Mouse (Mus musculus): ENCODE measurements around the gene Zfand2a. TPM values are rescaled to one million over a fixed set of nuclear protein-coding genes. Genes with fewer than 3 reads are reported as not detected.

Gene Zfand2a
- polyA plus RNA-seq, 1 experiment from 2014 or later = 5.1 TPM

- no peaks in the 10 kb centered on the region for H3K36me3 ChIP-seq (ENCODE audit: insufficient read depth, low read length)
- 0 out of 2 replicates have a peak, but pooled peaks cover 2% of the 10 kb centered on the region for H3K4me1 ChIP-seq (ENCODE audit: insufficient read depth, low read depth, low read length)
- H3K9me3 ChIP-seq (ENCODE audit: low read length) = no peaks in the 10 kb centered on the region
- no peak overlapping the region for H3K4me2 ChIP-seq (replicated peaks; ENCODE audit: low read depth, low read length)
- no peaks in the 10 kb centered on the region for H3K27me3 ChIP-seq (replicated peaks; ENCODE audit: insufficient read depth, low read length)
- no peak overlapping the region for H3K4me3 ChIP-seq (ENCODE audit: low read depth, low read length)
- WGBS = 95% methylated on average over 11 of the region's 11 CpGs
- no peak for TF ChIP-seq CTCF (IDR thresholded peaks at IDR 0.05)
- no peak overlapping the region for H3K27ac ChIP-seq (ENCODE audit: low read length)
- H3K9ac ChIP-seq (replicated peaks; ENCODE audit: low read depth) = no peak overlapping the region
- no peak for DNase-seq (ENCODE audit: low spot score)
- ATAC-seq = no peak
These were observed 43.2 kb downstream of the Zfand2a start for GRCm38 (mm10) chr5:139440926-139441725.

- Histone ChIP-seq H3K4me2 (replicated peaks; ENCODE audit: low read depth, low read length) (no peak overlapping the region), H3K27me3 (replicated peaks; ENCODE audit: insufficient read depth, low read length) (no peaks in the 10 kb centered on the region), H3K9me3 (ENCODE audit: low read length) (no peaks in the 10 kb centered on the region), H3K9ac (replicated peaks; ENCODE audit: low read depth) (no peak overlapping the region), H3K4me1 (ENCODE audit: insufficient read depth, low read depth, low read length) (0 out of 2 replicates have a peak, but pooled peaks cover 2% of the 10 kb centered on the region), H3K27ac (ENCODE audit: low read length) (no peak overlapping the region), H3K36me3 (ENCODE audit: insufficient read depth, low read length) (no peaks in the 10 kb centered on the region), H3K4me3 (ENCODE audit: low read depth, low read length) (no peak overlapping the region)
- TF ChIP-seq EP300 (IDR thresholded peaks at IDR 0.05) = no peak
- TF ChIP-seq CTCF (IDR thresholded peaks at IDR 0.05) = no peak
- ATAC-seq (no peak), DNase-seq (ENCODE audit: low spot score) (no peak)
- WGBS = 64% methylated on average over 5 of the region's 5 CpGs
These were observed 43.9 kb downstream of the Zfand2a start for GRCm38 (mm10) chr5:139440451-139440850.

GRCm38 (mm10) chr5:139438440-139438839, 45.9 kb downstream of the Zfand2a start:
- no peaks in the 10 kb centered on the region for H3K27me3 ChIP-seq (replicated peaks; ENCODE audit: insufficient read depth, low read length)
- no peak for DNase-seq (ENCODE audit: low spot score)
- no peaks in the 10 kb centered on the region for H3K36me3 ChIP-seq (ENCODE audit: insufficient read depth, low read length)
- H3K27ac ChIP-seq (ENCODE audit: low read length) = no peak overlapping the region
- H3K4me1 ChIP-seq (ENCODE audit: insufficient read depth, low read depth, low read length) = 0 out of 2 replicates have a peak, but pooled peaks cover 2% of the 10 kb centered on the region
- ATAC-seq = no peak
- TF ChIP-seq EP300 (IDR thresholded peaks at IDR 0.05) = no peak
- H3K9ac ChIP-seq (replicated peaks; ENCODE audit: low read depth) = no peak overlapping the region
- no peak overlapping the region for H3K4me3 ChIP-seq (ENCODE audit: low read depth, low read length)
- no peak overlapping the region for H3K4me2 ChIP-seq (replicated peaks; ENCODE audit: low read depth, low read length)
- 81% methylated on average over 12 of the region's 12 CpGs for WGBS
- no peaks in the 10 kb centered on the region for H3K9me3 ChIP-seq (ENCODE audit: low read length)

GRCm38 (mm10) chr5:139437769-139438168, 46.6 kb downstream of the Zfand2a start:
- H3K27me3 ChIP-seq (replicated peaks; ENCODE audit: insufficient read depth, low read length) = no peaks in the 10 kb centered on the region
- no peaks in the 10 kb centered on the region for H3K4me1 ChIP-seq (ENCODE audit: insufficient read depth, low read depth, low read length)
- H3K4me3 ChIP-seq (ENCODE audit: low read depth, low read length) = no peak overlapping the region
- WGBS = 86% methylated on average over 4 of the region's 4 CpGs
- DNase-seq (ENCODE audit: low spot score) = no peak
- ATAC-seq = no peak
- H3K4me2 ChIP-seq (replicated peaks; ENCODE audit: low read depth, low read length) = no peak overlapping the region
- TF ChIP-seq CTCF (IDR thresholded peaks at IDR 0.05) = no peak
- no peak for TF ChIP-seq EP300 (IDR thresholded peaks at IDR 0.05)
- no peak overlapping the region for H3K9ac ChIP-seq (replicated peaks; ENCODE audit: low read depth)
- H3K9me3 ChIP-seq (ENCODE audit: low read length) = no peaks in the 10 kb centered on the region
- H3K36me3 ChIP-seq (ENCODE audit: insufficient read depth, low read length) = no peaks in the 10 kb centered on the region
- no peak overlapping the region for H3K27ac ChIP-seq (ENCODE audit: low read length)

GRCm38 (mm10) chr5:139434940-139435339, 49.4 kb downstream of the Zfand2a start:
- peak; percentile 51 for ATAC-seq
- Histone ChIP-seq H3K4me3 (ENCODE audit: low read depth, low read length) (no peak overlapping the region), H3K36me3 (ENCODE audit: insufficient read depth, low read length) (no peaks in the 10 kb centered on the region; the same call in 1 of the 2 replicates), H3K27ac (ENCODE audit: low read length) (no peak overlapping the region), H3K4me2 (replicated peaks; ENCODE audit: low read depth, low read length) (no peak overlapping the region), H3K4me1 (ENCODE audit: insufficient read depth, low read depth, low read length) (no peaks in the 10 kb centered on the region), H3K27me3 (replicated peaks; ENCODE audit: insufficient read depth, low read length) (no peaks in the 10 kb centered on the region), H3K9me3 (ENCODE audit: low read length) (no peaks in the 10 kb centered on the region), H3K9ac (replicated peaks; ENCODE audit: low read depth) (no peak overlapping the region)
- TF ChIP-seq CTCF (IDR thresholded peaks at IDR 0.05) = no peak
- TF ChIP-seq EP300 (IDR thresholded peaks at IDR 0.05) = no peak
- WGBS = 35% methylated on average over 8 of the region's 8 CpGs
- DNase-seq (ENCODE audit: low spot score) = peak; percentile 42

- WGBS = 79% methylated on average over 9 of the region's 9 CpGs
- no peak for TF ChIP-seq EP300 (IDR thresholded peaks at IDR 0.05)
- H3K9ac ChIP-seq (replicated peaks; ENCODE audit: low read depth) = no peak overlapping the region
- ATAC-seq (no peak), DNase-seq (ENCODE audit: low spot score) (no peak)
- no peaks in the 10 kb centered on the region for H3K27me3 ChIP-seq (replicated peaks; ENCODE audit: insufficient read depth, low read length)
- no peaks in the 10 kb centered on the region for H3K9me3 ChIP-seq (ENCODE audit: low read length)
- H3K4me2 ChIP-seq (replicated peaks; ENCODE audit: low read depth, low read length) = no peak overlapping the region
- H3K4me3 ChIP-seq (ENCODE audit: low read depth, low read length) = no peak overlapping the region
- H3K27ac ChIP-seq (ENCODE audit: low read length) = no peak overlapping the region
- H3K4me1 ChIP-seq (ENCODE audit: insufficient read depth, low read depth, low read length) = no peaks in the 10 kb centered on the region; the same call in 1 of the 2 replicates
- no peaks in the 10 kb centered on the region; the same call in 1 of the 2 replicates for H3K36me3 ChIP-seq (ENCODE audit: insufficient read depth, low read length)
These were observed 50.3 kb downstream of the Zfand2a start for GRCm38 (mm10) chr5:139433842-139434568.

Data from lung, postnatal 0 days (tissue).